Mouse (Mus musculus) testis, adult 2 months (tissue): Measurements from ENCODE around the gene Prkar2a. TPM values are rescaled to one million over a fixed set of nuclear protein-coding genes. Genes with fewer than 3 reads are reported as not detected.

Experiments
- H3K27ac ChIP-seq: fragments of 200-500 bp; 2 replicates; pipeline ENCODE4 v1.5.1; 2012; ENCODE audit warnings: low read depth, low read length; ENCODE audit not compliant: control insufficient read depth, insufficient read depth
- H3K27me3 ChIP-seq: fragments of 200-500 bp; 2 replicates; pipeline ENCODE4 v1.6.1; 2012; ENCODE audit warnings: mild to moderate bottlenecking, low read length, moderate library complexity; ENCODE audit not compliant: control insufficient read depth, insufficient read depth
- H3K36me3 ChIP-seq: fragments of 200-500 bp; 2 replicates; pipeline ENCODE4 v1.6.1; 2012; ENCODE audit warnings: mild to moderate bottlenecking, low read length; ENCODE audit not compliant: control insufficient read depth, insufficient read depth
- H3K4me1 ChIP-seq: fragments of 200-500 bp; 2 replicates; pipeline ENCODE4 v1.6.1; 2012; ENCODE audit warnings: low read length; ENCODE audit not compliant: control insufficient read depth, insufficient read depth
- H3K4me3 ChIP-seq: fragments of 200-500 bp; 2 replicates; pipeline ENCODE4 v1.5.1; 2012; ENCODE audit warnings: low read depth, mild to moderate bottlenecking, low read length, moderate library complexity, mixed read lengths; ENCODE audit not compliant: control insufficient read depth
- CTCF ChIP-seq: fragments of 200-500 bp; IDR thresholded peaks from 2 replicates; pipeline ENCODE4 v1.5.1; 2012; ENCODE audit warnings: low read depth, mild to moderate bottlenecking, inconsistent platforms, low read length, moderate library complexity; ENCODE audit not compliant: control insufficient read depth, insufficient read depth, insufficient replicate concordance
- POLR2A ChIP-seq: fragments of 200-500 bp; IDR thresholded peaks from 2 replicates; pipeline ENCODE4 v1.6.1; 2012; ENCODE audit warnings: low read depth, mild to moderate bottlenecking, inconsistent platforms, low read length, moderate library complexity; ENCODE audit not compliant: control insufficient read depth
- polyA plus RNA-seq: library from polyadenylated mRNA; depleted of rRNA; stranded (reverse); fragments of >200 nt; gene quantifications from 2 replicates; pipeline ENCODE4 v1.2.3, GENCODE M21; 2012

The Prkar2a gene
- polyA plus RNA-seq, 1 experiment = 112 TPM

- Histone ChIP-seq H3K27me3 (no peaks in the 10 kb centered on the region), H3K4me1 (no peaks in the 10 kb centered on the region), H3K27ac (no peak overlapping the region), H3K36me3 (no peaks in the 10 kb centered on the region), H3K4me3 (no peak overlapping the region)
- TF ChIP-seq POLR2A = no peak
- TF ChIP-seq CTCF = no peak
Observed at GRCm38 (mm10) chr9:108716199-108716598, 27.1 kb downstream of the Prkar2a start.

GRCm38 (mm10) chr9:108723751-108724150, 34.6 kb downstream of the Prkar2a start:
- H3K36me3 ChIP-seq = no peaks in the 10 kb centered on the region
- TF ChIP-seq CTCF (no peak), POLR2A (no peak)

GRCm38 (mm10) chr9:108726116-108726515, 37.0 kb downstream of the Prkar2a start:
- Histone ChIP-seq H3K27me3 (no peaks in the 10 kb centered on the region), H3K4me1 (no peaks in the 10 kb centered on the region), H3K4me3 (no peak overlapping the region), H3K36me3 (no peaks in the 10 kb centered on the region), H3K27ac (no peak overlapping the region)
- TF ChIP-seq POLR2A (no peak), CTCF (no peak)

More at GRCm38 (mm10) chr9:108723751-108724150, 34.6 kb downstream of the Prkar2a start:
- no peaks in the 10 kb centered on the region for H3K4me1 ChIP-seq
- H3K27ac ChIP-seq = no peak overlapping the region
- H3K27me3 ChIP-seq = no peaks in the 10 kb centered on the region
- no peak overlapping the region for H3K4me3 ChIP-seq

GRCm38 (mm10) chr9:108729050-108729449, 39.9 kb downstream of the Prkar2a start:
- Histone ChIP-seq H3K27me3 (no peaks in the 10 kb centered on the region), H3K4me1 (no peaks in the 10 kb centered on the region), H3K27ac (no peak overlapping the region), H3K4me3 (no peak overlapping the region), H3K36me3 (no peaks in the 10 kb centered on the region)
- no peak for TF ChIP-seq POLR2A
- TF ChIP-seq CTCF = no peak

GRCm38 (mm10) chr9:108732462-108732861, 43.3 kb downstream of the Prkar2a start:
- Histone ChIP-seq H3K4me3 (no peak overlapping the region), H3K36me3 (no peaks in the 10 kb centered on the region), H3K27me3 (no peaks in the 10 kb centered on the region), H3K4me1 (no peaks in the 10 kb centered on the region), H3K27ac (no peak overlapping the region)
- no peak for TF ChIP-seq CTCF
- no peak for TF ChIP-seq POLR2A

GRCm38 (mm10) chr9:108734626-108735025, 45.5 kb downstream of the Prkar2a start:
- TF ChIP-seq POLR2A (no peak), CTCF (no peak)
- H3K4me1 ChIP-seq = no peaks in the 10 kb centered on the region
- no peak overlapping the region for H3K4me3 ChIP-seq
- no peaks in the 10 kb centered on the region for H3K27me3 ChIP-seq
- H3K27ac ChIP-seq = no peak overlapping the region
- H3K36me3 ChIP-seq = no peaks in the 10 kb centered on the region

- H3K4me1 ChIP-seq = no peaks in the 10 kb centered on the region
- TF ChIP-seq POLR2A (no peak), CTCF (no peak)
- no peaks in the 10 kb centered on the region for H3K27me3 ChIP-seq
- no peak overlapping the region for H3K27ac ChIP-seq
- no peak overlapping the region for H3K4me3 ChIP-seq
- no peaks in the 10 kb centered on the region for H3K36me3 ChIP-seq
Observed at GRCm38 (mm10) chr9:108739239-108739638, 50.1 kb downstream of the Prkar2a start.

GRCm38 (mm10) chr9:108740062-108740461, 50.9 kb downstream of the Prkar2a start:
- H3K4me1 ChIP-seq = no peaks in the 10 kb centered on the region
- H3K36me3 ChIP-seq = no peaks in the 10 kb centered on the region
- H3K27me3 ChIP-seq = no peaks in the 10 kb centered on the region
- H3K4me3 ChIP-seq = no peak overlapping the region
- no peak overlapping the region for H3K27ac ChIP-seq
- TF ChIP-seq POLR2A (no peak), CTCF (no peak)
